Mouse (Mus musculus) layer of hippocampus, adult 18-20 months (tissue): ENCODE results near the gene Slc16a2. TPM values are rescaled to one million over a fixed set of nuclear protein-coding genes. Genes with fewer than 3 reads are reported as not detected.

Source experiments
- DNase-seq, 2 experiments: peaks; one replicate each; pipeline ENCODE4 v3.0.0; 2022; ENCODE audit warnings: low spot score in 2 of 2
- total RNA-seq, 2 experiments: library from RNA; stranded (reverse); gene quantifications; 2 replicates each; pipeline ENCODE4 v1.2.3; 2021

The Slc16a2 gene
- total RNA-seq, 2 experiments from 2014 or later: 34.1 to 36.0 TPM

DNA sequence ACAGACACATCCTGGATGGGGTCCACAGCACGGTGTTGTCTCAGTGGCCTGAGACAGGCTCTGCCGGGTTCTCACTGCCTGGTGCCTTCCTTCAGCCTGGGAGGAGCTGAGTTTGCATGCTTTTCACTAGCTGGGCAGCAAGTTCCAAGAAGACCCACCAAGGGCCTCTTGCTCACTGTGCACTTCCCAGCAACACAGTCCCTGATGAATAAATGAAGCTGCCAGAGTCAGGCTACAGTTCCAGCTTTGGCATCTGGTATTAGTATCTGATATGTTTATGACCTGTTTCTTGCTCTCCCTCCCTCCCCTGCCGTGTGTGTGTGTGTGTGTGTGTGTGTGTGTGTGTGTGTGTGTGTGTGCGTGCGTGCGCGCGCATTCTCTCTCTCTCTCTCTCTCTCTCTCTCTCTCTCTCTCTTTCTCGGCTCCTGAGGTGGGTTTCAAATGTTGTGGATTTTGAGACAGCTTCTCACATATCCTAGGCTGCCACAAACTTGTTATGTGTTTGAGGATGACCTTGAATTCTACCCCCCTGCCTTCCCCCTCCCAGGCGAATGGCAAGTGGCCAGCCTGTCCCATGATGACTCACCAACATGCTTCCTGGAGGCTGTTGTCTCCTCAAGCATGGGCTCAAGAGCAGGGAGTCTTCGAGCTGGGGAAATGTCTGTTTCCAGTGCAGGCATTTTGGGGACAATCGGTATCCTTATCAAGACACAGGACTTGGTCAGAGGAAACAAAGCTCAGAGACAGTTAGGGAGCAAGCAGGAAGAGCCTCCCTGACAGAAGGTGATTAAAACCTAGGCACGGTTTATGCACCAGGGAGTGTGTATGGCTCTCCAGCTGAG, 80.3 kb downstream of the Slc16a2 start:
- no peak for DNase-seq

DNA sequence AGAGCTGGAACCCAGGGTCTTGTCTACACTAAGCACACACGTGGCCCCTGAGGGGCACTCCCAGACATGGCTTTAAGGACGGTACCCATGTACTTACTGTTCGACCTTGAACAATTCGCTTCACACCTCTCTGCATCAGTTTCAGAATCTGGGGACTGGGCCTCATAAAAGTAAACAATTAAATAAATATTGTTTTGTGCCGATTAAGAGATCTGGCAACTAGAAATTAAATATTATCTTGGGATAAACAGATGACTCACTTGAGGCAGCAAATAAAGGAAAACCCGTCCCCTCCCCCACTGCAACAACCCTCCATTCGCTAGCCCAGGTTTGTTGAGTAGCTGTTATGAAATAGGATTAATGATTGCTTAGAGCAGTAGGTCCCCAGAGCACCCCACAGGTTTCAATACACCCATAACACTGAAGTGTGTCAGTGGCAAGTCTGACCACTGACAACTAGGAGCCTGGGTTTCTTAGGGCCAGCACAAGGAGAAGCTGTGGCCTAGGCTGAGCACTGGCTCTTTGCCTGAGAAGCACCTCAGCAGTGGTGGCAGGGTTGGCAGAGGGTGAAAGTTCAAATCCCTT, 87.7 kb downstream of the Slc16a2 start:
- DNase-seq: no peak

DNA sequence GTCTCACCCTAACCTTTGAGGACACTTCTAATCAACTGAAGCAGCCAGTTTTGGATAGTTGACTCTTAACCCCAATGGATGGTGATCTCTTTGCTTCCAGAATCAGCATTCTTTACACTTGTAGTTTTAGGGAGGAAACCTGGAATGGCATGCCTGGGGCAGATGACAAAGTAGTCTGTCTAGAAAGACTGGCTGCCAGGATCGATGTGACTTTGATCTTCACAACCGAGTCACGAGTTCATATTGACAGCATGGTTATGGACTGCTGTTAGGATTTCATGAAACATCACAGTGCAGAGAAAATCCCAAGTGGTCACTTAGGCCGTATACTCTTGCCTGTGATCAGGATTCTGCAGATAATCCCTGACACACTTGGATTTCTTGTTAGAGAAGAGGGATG, 88.7 kb downstream of the Slc16a2 start:
- no peak for DNase-seq

DNA sequence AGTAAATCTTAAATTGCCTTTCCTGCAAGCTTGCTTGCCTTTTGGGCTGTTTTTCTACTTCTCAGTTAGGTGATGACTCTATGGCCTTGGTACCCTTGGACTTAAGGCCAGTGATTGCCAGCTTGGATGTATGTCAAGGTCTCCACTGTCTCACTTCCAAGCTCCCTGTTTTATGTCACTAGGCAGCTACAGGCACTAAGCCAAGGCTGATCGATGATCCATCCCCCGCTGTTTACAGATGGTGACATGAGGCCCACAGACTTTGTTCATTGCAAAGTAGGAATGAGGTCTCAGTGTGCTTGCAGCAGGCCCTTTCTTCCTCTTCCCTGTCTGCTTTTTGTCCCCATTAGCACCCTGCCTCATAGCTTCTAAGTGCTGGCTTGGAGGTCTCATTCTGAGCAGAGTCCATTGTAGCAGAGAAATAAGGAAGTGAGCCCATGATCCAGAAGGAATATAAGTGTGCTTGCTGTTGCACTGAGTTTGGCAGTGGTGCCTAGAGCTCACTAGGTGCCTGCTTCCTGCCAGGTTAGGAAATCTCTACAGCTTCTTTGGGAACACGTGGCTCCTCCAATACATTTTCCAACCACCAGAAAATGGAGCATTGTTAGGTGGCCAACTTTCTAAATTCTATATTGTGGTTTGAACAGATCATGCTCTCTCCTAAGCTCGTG, 89.6 kb downstream of the Slc16a2 start:
- peak; percentile 40 to 54 for DNase-seq

DNA sequence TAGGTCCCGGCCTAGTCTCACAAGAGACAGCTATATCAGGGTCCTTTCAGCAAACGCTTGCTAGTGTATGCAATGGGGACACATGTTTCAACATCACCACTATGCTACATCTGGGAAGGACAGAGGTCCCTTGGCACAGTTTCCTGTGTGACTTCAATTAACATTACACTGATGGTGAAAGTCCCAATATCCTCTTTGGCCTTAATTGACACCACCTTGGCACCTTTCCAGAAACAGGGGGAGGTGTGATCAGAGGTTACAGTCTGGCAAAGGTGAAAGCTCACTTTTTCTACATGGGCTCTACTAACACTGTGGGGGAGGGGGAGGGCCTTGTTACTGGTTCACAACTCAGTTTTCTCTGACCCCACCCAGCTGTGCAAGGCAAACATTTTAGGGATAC, 99.3 kb downstream of the Slc16a2 start:
- DNase-seq: no peak

DNA sequence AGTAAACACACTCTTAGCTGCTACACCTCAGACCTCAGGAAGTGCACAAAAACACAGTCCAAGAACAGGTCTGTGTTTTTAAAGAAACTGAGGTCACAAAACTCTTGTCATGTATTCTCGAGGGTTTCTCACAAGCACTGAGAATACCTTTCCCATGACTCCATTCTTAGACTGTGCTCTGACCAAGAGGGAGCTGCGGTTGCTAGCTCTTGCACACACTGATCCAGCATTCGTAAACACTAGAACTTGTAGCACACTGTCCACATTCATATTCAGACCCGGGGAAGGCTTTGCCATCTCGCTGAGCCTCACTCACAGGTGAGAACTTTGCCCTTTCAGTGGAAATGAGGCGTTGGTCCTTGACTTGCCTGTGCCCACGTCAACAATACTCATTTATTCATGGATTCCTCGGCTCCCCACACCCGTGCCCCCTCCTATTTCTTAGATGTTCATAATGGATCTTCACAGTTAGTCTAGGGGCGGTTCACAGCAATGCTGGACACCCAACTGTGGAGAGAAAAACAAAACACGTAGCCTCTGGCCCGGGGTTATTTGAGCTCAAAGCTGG, 102.1 kb downstream of the Slc16a2 start:
- no peak for DNase-seq

DNA sequence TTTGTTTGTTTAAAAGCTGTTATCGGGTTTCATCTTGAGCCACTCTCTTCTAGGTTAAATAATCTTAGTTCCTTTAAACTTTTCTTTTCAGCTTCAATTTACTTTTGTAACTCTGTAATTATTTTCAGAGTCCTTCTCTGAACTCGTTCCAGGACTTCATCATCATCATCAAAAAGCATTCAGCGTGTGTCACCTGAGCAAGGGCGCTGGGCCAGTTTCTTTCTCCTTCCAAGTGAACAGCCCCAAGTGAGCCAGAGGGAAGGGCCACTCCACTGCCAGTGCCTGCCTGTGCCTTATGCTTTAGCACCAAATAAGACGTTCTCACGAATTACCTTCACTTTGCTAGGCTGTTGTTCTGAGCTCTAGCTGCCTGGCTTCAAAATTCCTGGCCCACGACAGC, 108.9 kb downstream of the Slc16a2 start:
- no peak for DNase-seq

DNA sequence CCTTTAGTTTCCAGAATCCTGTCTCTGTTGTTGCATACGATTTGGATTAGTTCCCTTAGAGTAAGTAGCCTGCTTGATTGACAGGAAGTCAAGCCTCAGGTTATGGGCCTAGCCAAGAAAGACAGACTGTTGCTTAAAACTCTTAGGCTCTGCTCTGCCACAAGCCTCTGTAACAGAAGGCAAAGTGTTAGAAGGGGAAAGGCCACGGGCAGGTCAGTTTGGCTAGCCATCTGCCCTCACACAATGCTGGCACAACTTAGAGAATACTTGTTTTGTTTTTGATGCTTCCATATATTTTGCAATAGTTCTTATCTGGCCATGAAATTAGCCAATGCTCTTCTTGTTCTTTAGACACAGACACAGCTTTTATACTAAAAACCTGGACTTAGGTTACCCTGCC, 112.1 kb downstream of the Slc16a2 start:
- DNase-seq: no peak

DNA sequence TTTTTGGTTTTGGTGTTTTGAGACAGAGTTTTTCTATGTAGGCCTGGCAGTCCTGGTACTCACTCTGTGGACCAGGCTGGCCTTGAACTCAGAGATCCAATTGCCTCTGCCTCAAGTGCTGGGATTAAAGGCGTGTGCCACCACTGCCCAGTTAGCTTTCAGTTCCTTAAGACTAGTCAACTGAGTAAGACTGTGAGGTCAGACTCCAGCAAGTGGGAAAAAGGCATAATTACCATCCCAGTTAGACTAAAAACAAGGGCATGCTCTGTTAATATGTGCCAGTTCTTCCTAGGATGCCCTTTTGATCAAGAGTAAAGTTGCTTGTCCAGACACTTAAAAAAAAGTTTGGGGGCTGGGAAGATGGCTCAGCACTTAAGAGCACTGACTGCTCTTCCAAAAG, 113.2 kb downstream of the Slc16a2 start:
- DNase-seq: no peak

DNA sequence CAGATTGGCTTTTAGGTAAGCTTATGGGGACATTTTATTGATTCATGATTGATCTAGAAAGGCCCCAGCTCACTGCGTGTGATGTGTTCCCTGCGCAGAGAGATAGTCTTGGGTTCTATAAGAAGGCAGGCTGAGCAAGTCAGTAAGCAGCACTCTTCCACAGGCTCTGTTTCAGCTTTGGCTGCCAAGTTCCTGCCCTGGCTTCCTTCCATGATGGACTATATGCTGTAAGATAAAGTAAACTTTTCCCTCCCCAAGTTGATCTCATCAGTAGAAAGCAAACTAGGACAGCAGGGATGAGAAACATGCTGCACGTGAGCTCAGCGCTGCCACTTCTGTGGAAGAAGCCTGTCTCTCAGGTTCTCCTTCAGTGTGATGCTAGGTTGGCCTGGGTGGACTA, 117.2 kb downstream of the Slc16a2 start:
- DNase-seq: no peak

DNA sequence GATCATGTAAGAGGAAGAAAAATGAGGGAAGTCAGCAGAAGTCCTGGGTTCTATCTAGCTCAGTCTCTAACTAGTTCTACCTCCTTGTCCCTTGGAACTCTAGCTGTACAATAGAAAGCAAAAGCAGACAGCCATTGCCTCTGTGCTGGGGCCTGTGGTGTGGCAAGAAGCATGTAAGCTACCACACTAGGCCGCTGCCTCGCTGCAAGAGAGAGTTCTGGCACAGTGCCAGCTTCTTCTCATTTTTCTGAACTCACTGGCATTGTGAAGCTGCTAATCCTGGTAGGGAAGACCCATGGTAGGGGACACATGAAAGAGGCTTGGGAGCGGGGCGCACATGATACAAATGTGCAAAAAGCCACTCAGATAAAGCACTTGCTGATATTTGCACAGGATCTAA, 117.8 kb downstream of the Slc16a2 start:
- peak in 1 of 2 experiments; percentile 33 for DNase-seq

DNA sequence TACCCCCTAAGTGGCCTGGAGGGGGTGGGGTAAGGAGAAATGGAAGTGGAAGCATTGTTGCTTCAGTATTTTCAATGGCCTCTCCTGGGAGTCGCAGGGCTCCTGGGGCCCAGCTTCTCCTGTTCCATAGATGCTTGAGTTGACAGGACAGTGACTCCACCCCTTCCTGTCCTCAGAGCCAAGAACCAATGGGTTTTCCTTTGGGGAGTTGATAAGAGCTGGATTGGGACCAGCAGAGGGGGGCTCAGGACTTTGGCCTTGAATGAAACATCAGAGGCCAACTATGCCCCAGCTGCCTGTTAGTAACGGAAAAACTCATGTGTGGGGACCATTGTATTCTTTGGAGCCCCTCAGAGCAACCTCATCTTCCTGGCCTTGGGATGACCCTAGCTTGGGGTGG, 124.0 kb downstream of the Slc16a2 start:
- DNase-seq: no peak

DNA sequence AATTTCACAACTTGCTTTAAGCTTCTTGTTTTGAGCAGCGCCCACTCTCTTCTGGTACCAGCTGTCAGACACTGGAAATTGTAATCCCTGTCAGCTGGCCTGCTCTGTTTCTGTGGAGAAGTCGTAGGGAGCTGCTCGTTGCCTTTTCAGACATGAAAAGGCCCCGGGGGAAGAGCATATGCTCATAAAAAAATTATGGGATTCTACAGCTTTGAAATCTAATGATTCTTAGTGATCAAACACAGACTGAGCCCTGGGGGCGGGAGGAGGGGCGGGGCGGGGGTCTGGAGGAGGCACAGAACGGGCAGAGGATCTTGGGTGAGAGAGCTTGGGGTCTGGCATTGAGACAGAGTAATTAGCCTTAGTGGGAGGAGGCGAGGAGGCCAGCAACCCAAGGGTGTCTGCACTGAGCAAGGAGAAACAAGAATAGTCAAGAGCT, 125.7 kb downstream of the Slc16a2 start:
- peak; percentile 68 to 72 for DNase-seq

DNA sequence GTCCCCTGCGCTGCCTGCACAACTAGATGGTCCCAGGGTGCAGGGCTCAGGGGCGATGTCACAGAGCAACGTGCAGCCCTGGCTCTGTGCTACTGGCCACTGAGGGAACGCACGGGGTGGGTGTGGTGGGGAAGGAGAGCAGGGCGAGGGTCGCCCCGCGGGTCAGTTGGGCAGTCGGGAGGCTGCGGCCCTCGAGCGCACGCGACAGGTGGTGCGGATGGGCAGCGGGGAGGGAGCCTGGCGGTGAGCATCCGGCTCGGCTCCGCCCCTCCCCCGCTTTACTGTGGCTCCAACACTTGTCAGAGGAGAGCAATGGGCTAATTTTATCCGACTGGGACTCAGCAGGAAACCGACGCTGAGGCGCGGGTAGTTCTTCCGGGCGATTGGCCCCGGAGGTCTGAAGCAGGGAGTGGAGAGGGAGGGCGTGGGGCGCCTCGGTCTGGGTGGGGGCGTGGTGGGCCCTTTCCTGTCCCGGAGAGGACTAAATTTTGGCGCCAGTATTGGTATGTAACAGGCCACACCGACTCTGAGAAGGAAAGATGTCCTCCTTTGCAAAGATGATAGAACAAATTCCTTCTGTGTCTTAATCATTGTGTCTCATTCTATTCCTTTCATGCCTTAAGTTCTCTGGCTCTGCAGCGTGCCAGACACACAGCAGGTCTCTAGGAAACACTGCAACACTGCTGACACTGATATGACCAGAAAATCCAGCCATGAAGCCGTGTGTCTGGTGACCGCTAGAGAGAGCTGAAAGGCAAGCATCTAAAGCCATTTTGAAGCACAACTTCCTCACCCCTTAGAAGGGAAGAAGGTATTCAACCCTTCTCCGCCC, 126.4 kb downstream of the Slc16a2 start:
- DNase-seq: peak; percentile 45 to 61

DNA sequence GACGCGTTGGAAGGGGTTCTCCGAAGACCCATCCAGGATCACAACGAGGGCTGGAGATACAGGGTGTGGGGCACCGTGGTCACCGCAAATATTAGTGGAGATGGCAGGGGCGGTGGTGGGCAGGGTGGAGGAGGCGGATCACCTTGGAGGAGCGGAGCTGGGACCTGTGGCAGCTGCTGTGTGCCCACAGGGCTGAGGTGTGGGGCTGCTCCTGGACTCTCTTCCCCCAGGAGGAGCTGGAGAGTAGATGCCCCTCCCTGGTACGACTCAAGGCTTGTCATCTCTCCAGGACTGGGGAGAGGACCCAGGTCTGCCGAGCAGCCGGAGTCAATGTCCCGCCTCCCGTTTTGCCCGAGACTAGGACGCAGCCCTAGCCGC, 127.0 kb downstream of the Slc16a2 start:
- DNase-seq: peak in 1 of 2 experiments; percentile 3

DNA sequence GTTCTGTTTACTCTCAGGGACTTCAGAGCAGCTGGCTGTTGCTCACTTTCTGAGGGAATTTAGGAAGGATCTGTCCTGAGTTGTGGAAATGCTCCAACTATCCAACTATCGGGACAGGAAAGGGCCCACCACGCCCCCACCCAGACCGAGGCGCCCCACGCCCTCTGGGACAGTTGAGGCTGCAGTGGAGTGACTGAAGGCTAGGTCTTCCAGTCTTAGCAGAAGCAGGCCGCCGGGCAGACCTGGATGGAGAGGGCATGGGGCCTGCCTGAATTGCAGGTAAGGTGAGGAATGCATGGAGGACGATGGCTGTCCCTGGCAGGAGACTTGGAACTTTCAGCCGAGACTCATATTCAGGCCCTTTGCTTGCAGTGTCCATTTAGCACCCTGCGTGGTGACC, 127.4 kb downstream of the Slc16a2 start:
- DNase-seq: no peak

DNA sequence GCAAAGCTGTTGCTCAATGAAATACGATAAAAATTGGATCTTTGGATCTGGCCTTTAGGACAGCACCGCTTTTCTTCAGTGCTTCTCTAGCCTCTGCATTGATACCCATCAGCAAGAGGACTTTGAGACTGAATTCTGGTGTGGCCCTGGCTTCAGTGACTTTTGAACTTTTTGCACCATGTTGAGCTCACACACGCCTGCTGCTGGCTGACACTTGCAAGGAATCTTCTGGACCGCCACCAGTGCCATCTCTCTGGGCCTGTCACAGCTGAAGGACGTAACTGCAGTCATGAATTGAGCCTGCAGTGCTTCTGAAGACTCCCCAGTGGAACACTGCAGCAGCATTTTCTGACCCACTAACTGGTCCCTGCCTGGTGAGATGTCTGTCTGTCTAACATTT, 128.9 kb downstream of the Slc16a2 start:
- no peak for DNase-seq

DNA sequence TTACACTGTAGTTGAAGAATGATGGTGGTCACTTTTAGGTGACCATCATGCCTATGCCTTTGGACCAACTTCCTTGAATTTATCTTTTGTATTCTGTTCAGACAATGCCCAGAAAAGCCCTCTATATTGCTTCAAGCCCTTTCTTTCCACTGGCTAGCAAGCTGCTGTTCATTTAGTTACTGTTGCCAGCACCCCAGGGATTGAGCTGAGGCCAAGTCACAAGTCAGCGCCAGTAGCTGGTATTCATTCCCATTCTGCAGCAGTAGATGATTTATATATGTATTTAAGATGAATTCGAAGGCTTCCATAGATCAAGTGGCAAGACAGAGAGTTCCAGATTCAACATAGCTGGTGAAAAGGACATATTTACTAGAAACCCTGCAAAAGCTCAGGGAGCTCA, 133.2 kb downstream of the Slc16a2 start:
- no peak for DNase-seq

DNA sequence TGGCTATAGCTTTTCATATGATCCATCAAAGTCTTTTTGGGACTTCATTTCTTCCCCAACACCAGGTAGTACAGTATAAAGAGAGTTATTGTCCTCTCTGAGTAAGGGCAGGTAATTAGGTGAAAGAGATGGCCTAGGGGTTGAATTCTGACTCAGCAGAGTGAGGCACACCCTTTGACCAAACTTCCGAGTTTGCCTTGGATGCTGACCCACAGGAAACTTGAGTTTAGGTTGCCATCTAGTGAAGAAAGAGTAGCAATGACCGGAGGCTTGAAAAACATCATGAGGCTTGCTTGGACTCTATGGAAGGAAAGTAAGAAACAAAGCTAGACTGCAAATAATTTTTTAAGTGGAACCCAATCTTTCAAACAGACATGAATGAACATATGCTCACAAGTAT, 147.1 kb downstream of the Slc16a2 start:
- DNase-seq: peak in 1 of 2 experiments; percentile 16

DNA sequence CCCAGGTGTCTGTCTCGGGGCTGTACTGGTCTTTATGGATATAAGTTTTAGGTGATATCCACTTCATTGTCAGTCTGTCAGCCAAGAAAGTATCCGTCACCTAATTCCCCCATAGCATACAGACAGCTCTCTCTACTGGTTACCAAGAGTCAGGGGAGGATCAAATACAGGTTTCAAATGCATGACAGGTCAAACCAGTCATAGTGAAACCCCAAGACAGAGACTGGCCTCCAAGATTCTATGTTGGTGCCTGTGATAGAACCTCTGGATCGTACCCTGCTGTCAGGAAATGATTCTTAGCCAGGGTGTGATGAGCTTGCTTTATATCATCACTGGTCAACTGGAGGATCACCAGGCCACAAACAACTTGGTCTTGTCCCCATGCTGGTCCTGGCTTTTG, 148.0 kb downstream of the Slc16a2 start:
- no peak for DNase-seq

DNA sequence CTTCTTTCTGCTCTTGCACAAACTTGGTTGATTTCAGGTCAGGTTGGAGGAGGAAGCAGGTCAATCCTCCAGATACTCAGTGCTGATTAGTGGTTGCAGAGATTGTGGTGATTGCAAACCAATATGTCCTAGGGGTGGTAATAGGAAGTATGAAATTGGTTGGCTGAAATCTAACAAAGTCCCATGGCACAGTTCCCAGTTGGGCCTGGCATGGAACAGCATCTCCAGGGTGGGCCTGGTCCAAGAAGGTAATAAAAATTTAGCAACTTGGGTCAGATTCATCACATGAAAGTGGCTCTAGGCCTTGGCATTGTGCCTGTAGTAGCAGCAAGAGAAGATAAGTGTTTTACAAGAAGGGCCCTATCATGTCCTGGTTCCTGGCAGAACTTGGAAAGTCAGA, 151.5 kb downstream of the Slc16a2 start:
- no peak for DNase-seq
